Mouse (Mus musculus) lung, adult 2 months (tissue): ENCODE measurements around the gene Slc22a14.

Source experiments
- CTCF ChIP-seq: fragments of 200-500 bp; IDR thresholded peaks from 2 replicates; pipeline ENCODE4 v1.5.1; 2011; ENCODE audit warnings: mild to moderate bottlenecking, low read length, control low read depth; ENCODE audit not compliant: insufficient read depth
- POLR2A ChIP-seq: fragments of 200-500 bp; IDR thresholded peaks from 2 replicates; pipeline ENCODE4 v1.6.1; 2011; ENCODE audit warnings: low read depth, mild to moderate bottlenecking, control low read depth, low read length, borderline replicate concordance; ENCODE audit errors: extremely low read depth

GRCm38 (mm10) chr9:119165548-119165947 is 199.8 kb downstream of the Slc22a14 start:
- TF ChIP-seq CTCF (no peak), POLR2A (no peak)
